Mouse (Mus musculus): ENCODE results near the gene Ston2.

DNA sequence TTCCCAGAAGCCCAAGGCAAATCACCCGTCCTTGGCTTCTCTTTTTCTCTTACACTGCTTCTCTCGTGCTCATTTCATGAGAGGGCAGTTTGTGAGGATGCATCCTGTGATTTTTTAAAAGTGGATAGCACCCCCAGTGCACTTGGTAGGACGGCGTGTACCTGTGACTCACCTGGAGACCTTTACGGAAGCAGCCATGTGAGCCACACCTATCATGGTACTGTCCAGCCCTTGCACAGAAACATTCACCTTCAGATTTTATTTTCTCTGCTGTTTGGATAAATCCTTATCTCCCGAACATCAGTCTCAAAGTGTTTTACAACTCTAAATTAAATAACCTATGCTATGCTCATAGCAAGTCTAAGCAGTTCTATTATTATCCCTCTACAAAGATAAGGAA is 20.0 kb downstream of the Ston2 start:
- TF ChIP-seq CTCF (IDR thresholded peaks at IDR 0.05; ENCODE audit: low read depth, low read length), result no peak
- no peak for TF ChIP-seq POLR2A (IDR thresholded peaks at IDR 0.05; ENCODE audit: extremely low read depth, insufficient read depth, low read length)

Measured in liver, adult 2 months (tissue).